Mouse (Mus musculus): ENCODE data around the gene Dnm1. TPM values are rescaled to one million over a fixed set of nuclear protein-coding genes. Genes with fewer than 3 reads are reported as not detected.

Gene Dnm1
- polyA plus RNA-seq, 1 experiment = not detected

- 82% methylated on average over 10 of the region's 10 CpGs for WGBS
- Histone ChIP-seq H3K4me3 (ENCODE audit: insufficient read depth, low read depth, low read length) (no peak overlapping the region), H3K4me1 (ENCODE audit: control insufficient read depth, insufficient read depth, low read length) (peaks cover 17% of the 10 kb centered on the region), H3K27ac (ENCODE audit: insufficient read depth, low read depth, low read length) (no peak overlapping the region)
- TF ChIP-seq POLR2A (IDR thresholded peaks at IDR 0.05; ENCODE audit: insufficient read depth, low read depth, low read length) (no peak), CTCF (IDR thresholded peaks at IDR 0.05; ENCODE audit: insufficient read depth, low read depth, low read length) (no peak)
Observed at GRCm38 (mm10) chr2:32356216-32356615, 3.1 kb upstream of the Dnm1 start.

DNA sequence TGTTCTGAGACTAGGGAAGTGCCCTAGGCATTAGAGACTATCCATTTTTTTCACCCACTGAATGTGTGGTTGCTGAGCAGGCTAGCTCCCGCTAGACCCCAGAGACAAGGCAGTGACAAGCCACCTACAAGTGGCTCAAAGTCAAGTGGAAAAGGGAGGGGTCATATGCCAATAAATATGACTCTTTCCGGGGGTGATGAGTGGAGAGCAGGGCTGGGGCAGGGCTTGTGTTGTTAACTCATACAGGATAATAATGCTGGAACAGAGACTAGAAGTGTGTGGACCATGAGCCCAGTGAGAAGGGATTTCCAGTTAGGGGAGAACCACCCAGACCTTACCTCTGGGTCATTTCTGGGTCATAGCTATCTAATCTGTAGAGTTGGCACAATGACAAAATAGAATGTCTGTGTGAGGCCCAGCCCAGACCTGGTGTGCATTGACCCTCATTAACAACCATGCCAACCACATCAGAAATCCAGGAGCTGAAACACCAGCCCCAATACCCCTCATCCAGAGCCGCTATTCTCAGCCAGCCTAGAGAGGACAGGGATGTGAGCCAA, 1.3 kb upstream of the Dnm1 start:
- Histone ChIP-seq H3K27ac (ENCODE audit: insufficient read depth, low read depth, low read length) (no peak overlapping the region), H3K4me3 (ENCODE audit: insufficient read depth, low read depth, low read length) (no peak overlapping the region), H3K4me1 (ENCODE audit: control insufficient read depth, insufficient read depth, low read length) (peaks cover 31% of the 10 kb centered on the region)
- TF ChIP-seq CTCF (IDR thresholded peaks at IDR 0.05; ENCODE audit: insufficient read depth, low read depth, low read length) (no peak), POLR2A (IDR thresholded peaks at IDR 0.05; ENCODE audit: insufficient read depth, low read depth, low read length) (no peak)
- WGBS = 89% methylated on average over 3 of the region's 3 CpGs

- 77% methylated on average over 6 of the region's 6 CpGs for WGBS
- TF ChIP-seq POLR2A (IDR thresholded peaks at IDR 0.05; ENCODE audit: insufficient read depth, low read depth, low read length) (no peak), CTCF (IDR thresholded peaks at IDR 0.05; ENCODE audit: insufficient read depth, low read depth, low read length) (no peak)
- Histone ChIP-seq H3K4me1 (ENCODE audit: control insufficient read depth, insufficient read depth, low read length) (peaks cover 37% of the 10 kb centered on the region), H3K4me3 (ENCODE audit: insufficient read depth, low read depth, low read length) (no peak overlapping the region), H3K27ac (ENCODE audit: insufficient read depth, low read depth, low read length) (no peak overlapping the region)
Observed at GRCm38 (mm10) chr2:32353836-32354235, 698 bp upstream of the Dnm1 start.

DNA sequence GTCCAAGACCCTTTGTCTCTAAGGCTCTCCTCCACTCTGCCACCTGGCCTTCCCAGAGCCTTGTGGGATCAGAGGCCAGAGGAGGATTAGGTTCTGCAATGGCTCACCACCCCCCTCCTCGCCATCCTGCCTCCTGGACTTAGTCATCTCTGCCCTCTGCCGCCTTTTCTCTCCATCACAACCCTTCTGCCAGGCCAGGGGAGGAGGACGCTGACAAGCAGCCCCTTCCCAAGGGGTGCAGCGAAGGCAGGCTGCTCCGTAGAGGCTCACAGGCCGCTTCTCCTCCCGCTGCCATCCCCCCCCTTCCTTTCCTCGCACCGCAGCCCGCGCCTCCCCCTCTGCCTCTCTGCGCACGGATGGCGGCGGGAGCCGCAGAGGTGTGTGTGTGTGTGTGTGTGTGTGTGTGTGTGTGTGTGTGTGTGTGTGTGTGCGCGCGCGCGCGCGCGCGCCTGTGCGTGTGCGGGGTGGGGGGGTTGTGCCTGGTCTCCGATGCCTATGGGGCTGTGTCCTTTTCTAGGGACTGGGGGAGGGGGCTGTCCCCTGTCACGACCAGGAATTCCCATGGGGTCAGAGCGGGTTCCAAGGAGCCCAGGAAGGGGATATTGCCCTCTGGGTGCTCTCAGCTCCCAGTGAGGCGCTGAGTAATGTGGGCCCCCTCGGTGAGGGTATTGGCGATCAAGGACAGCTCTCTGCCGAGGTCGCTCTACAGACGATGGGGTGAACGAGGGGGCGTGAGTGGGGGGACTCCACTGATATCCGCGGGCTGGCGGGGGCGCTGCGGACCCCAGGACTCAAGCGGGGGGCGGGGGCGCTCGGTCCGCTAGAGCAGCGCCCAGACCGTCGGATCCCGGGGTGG, 759 bp downstream of the Dnm1 start, which contains the start of gene Ciz1:
Gene Ciz1 (plus strand): TSS at position 177 of the 856 bp plus-strand sequence.
- Histone ChIP-seq H3K4me3 (ENCODE audit: insufficient read depth, low read depth, low read length) (peak within 1 kb of the TSS; percentile 64), H3K27ac (ENCODE audit: insufficient read depth, low read depth, low read length) (peak within 1 kb of the TSS; percentile 91), H3K4me1 (ENCODE audit: control insufficient read depth, insufficient read depth, low read length) (peaks cover 36% of the 10 kb centered on the region)
- TF ChIP-seq POLR2A (IDR thresholded peaks at IDR 0.05; ENCODE audit: insufficient read depth, low read depth, low read length) (peak; percentile 61), CTCF (IDR thresholded peaks at IDR 0.05; ENCODE audit: insufficient read depth, low read depth, low read length) (no peak)
- WGBS = under 1% methylated on average over 44 of the region's 52 CpGs

DNA sequence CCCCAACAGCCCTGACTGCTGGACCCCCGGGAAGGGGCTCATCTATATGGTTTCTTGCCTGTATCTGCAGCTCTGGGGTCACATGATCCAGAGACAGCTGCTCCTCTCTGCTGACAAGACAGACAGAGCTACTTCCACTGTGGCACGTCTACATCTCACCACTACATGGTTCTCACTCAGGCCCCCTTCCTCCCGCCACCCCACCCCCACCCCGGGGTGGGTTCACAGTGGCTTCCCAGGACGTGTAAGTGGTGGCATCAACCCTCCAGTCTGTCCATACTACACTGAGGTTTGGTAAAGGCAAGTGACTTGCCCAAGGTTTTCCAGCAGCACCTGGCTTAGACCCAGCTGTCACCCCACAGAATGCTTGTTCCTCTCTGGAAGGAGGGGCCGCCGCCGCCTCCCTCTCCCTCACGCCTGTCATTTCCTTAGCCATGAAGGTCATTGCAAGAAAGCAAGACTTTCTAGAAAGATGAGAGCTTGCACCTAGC, 1.6 kb downstream of the Dnm1 start:
- TF ChIP-seq POLR2A (IDR thresholded peaks at IDR 0.05; ENCODE audit: insufficient read depth, low read depth, low read length) (no peak), CTCF (IDR thresholded peaks at IDR 0.05; ENCODE audit: insufficient read depth, low read depth, low read length) (no peak)
- Histone ChIP-seq H3K4me3 (ENCODE audit: insufficient read depth, low read depth, low read length) (peak overlapping the region; percentile 64), H3K4me1 (ENCODE audit: control insufficient read depth, insufficient read depth, low read length) (peaks cover 44% of the 10 kb centered on the region), H3K27ac (ENCODE audit: insufficient read depth, low read depth, low read length) (peak overlapping the region; percentile 91)
- 26% methylated on average over 9 of the region's 9 CpGs for WGBS

DNA sequence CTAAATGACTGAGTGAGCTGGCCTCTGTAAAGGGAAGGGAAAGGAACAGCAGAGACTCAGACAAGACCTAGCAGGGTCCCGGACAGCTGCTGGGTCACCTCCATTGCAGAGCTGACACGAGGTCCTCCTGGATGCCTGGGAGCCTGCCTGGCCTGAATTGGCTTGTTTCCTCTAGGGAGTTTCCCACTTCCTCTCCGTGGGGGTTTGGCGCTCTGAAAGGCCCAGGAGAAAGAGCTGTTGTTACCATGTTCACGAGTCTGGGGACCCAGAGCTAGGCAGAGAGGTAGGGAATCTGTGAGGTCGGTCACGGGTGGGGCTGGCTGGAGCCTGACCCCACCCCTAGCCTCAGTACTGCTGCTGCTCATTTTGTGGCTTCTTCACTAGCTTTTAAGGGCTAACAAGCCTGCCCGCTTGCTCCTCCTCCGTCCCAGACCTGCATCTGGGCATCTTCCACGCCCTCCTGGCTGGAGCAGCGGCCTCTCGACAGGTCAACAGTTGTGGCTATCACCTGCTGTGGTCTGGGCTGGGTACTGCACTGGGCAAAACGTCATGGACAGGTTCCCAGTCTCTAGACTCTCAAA, 2.6 kb downstream of the Dnm1 start:
- TF ChIP-seq POLR2A (IDR thresholded peaks at IDR 0.05; ENCODE audit: insufficient read depth, low read depth, low read length) (no peak), CTCF (IDR thresholded peaks at IDR 0.05; ENCODE audit: insufficient read depth, low read depth, low read length) (no peak)
- Histone ChIP-seq H3K27ac (ENCODE audit: insufficient read depth, low read depth, low read length) (peak overlapping the region; percentile 80), H3K4me3 (ENCODE audit: insufficient read depth, low read depth, low read length) (peak overlapping the region; percentile 36), H3K4me1 (ENCODE audit: control insufficient read depth, insufficient read depth, low read length) (peaks cover 48% of the 10 kb centered on the region)
- WGBS = 33% methylated on average over 13 of the region's 13 CpGs

GRCm38 (mm10) chr2:32349625-32350255, 3.4 kb downstream of the Dnm1 start:
- peak overlapping the region; percentile 36 for H3K4me3 ChIP-seq (ENCODE audit: insufficient read depth, low read depth, low read length)
- H3K27ac ChIP-seq (ENCODE audit: insufficient read depth, low read depth, low read length) = peak overlapping the region; percentile 80
- no peak for TF ChIP-seq POLR2A (IDR thresholded peaks at IDR 0.05; ENCODE audit: insufficient read depth, low read depth, low read length)
- no peak for TF ChIP-seq CTCF (IDR thresholded peaks at IDR 0.05; ENCODE audit: insufficient read depth, low read depth, low read length)
- H3K4me1 ChIP-seq (ENCODE audit: control insufficient read depth, insufficient read depth, low read length) = peaks cover 53% of the 10 kb centered on the region
- 44% methylated on average over 8 of the region's 8 CpGs for WGBS

- WGBS = 69% methylated on average over 11 of the region's 11 CpGs
Observed at GRCm38 (mm10) chr2:32348311-32348710, 4.8 kb downstream of the Dnm1 start.

More at GRCm38 (mm10) chr2:32348311-32348710, 4.8 kb downstream of the Dnm1 start:
- Histone ChIP-seq H3K4me1 (ENCODE audit: control insufficient read depth, insufficient read depth, low read length) (peaks cover 67% of the 10 kb centered on the region), H3K27ac (ENCODE audit: insufficient read depth, low read depth, low read length) (peak overlapping the region; percentile 26), H3K4me3 (ENCODE audit: insufficient read depth, low read depth, low read length) (no peak overlapping the region)
- TF ChIP-seq POLR2A (IDR thresholded peaks at IDR 0.05; ENCODE audit: insufficient read depth, low read depth, low read length) = no peak
- TF ChIP-seq CTCF (IDR thresholded peaks at IDR 0.05; ENCODE audit: insufficient read depth, low read depth, low read length) = no peak
